Mouse (Mus musculus) heart, postnatal 0 days (tissue): ENCODE results near the gene Porcn. TPM values are rescaled to one million over a fixed set of nuclear protein-coding genes. Genes with fewer than 3 reads are reported as not detected.

Experiments
- ATAC-seq: fragments of 200-750 bp; cut with Nextera tagmentation; 2 replicates; pipeline ENCODE4 v1.8.0; 2017; ENCODE audit warnings: low read depth, moderate number of reproducible peaks, moderate library complexity; ENCODE audit not compliant: insufficient read depth
- DNase-seq: peaks from one replicate; pipeline ENCODE4 v3.0.0-alpha.2; 2016; ENCODE audit warnings: low spot score
- H3K27ac ChIP-seq: fragments of 300-500 bp; sonication (generic); 2 replicates; pipeline ENCODE4 v1.5.1; 2014; ENCODE audit warnings: low read depth, mild to moderate bottlenecking
- H3K27me3 ChIP-seq: fragments of 300-500 bp; sonication (generic); 2 replicates; pipeline ENCODE4 v1.6.1; 2014; ENCODE audit warnings: low read length, mixed read lengths; ENCODE audit not compliant: control insufficient read depth, insufficient read depth
- H3K36me3 ChIP-seq: fragments of 300-500 bp; sonication (generic); replicated peaks from 2 replicates; pipeline ENCODE4 v1.6.1; 2014; ENCODE audit warnings: low read length, mixed read lengths; ENCODE audit not compliant: control insufficient read depth, insufficient read depth
- H3K4me1 ChIP-seq: fragments of 300-500 bp; sonication (generic); 2 replicates; pipeline ENCODE4 v1.6.1; 2014; ENCODE audit warnings: antibody characterized with exemption; ENCODE audit not compliant: control insufficient read depth, insufficient read depth
- H3K4me2 ChIP-seq: fragments of 300-500 bp; sonication (generic); 2 replicates; pipeline ENCODE4 v1.6.1; 2014; ENCODE audit warnings: low read depth, mild to moderate bottlenecking, low read length, moderate library complexity
- H3K4me3 ChIP-seq: fragments of 300-500 bp; sonication (generic); 2 replicates; pipeline ENCODE4 v1.5.1; 2014; ENCODE audit warnings: low read depth, low read length
- H3K9ac ChIP-seq: fragments of 300-500 bp; sonication (generic); replicated peaks from 2 replicates; pipeline ENCODE4 v1.6.1; 2014; ENCODE audit warnings: low read depth, low read length, mixed read lengths
- H3K9me3 ChIP-seq: fragments of 300-500 bp; sonication (generic); replicated peaks from 2 replicates; pipeline ENCODE4 v1.6.1; 2016; ENCODE audit warnings: low read length; ENCODE audit not compliant: control insufficient read depth
- CTCF ChIP-seq: IDR thresholded peaks from 2 replicates; pipeline ENCODE4 v1.5.1; 2016; ENCODE audit warnings: antibody characterized with exemption, control low read depth, low read depth
- EP300 ChIP-seq: IDR thresholded peaks from 2 replicates; pipeline ENCODE4 v1.6.1; 2016; ENCODE audit warnings: antibody characterized with exemption, low read depth
- WGBS: fragments of 180-500 bp; shearing (Covaris S2); extraction: QIAGEN DNeasy Blood & Tissue Kit; methylation state at CpG from one replicate; pipeline ENCODE4 v1.1.7; 2014; 5-methylcytosine and 5-hydroxymethylcytosine counted together
- polyA plus RNA-seq: library from polyadenylated mRNA; unstranded; fragments of >200 nt; fragmentation: Nextera tagmentation; extraction: Ambion mirVana; gene quantifications from 2 replicates; pipeline ENCODE4 v1.2.1, GENCODE M21; 2015
- total RNA-seq: library from RNA; depleted of rRNA; stranded (reverse); fragments of >200 nt; gene quantifications from 2 replicates; pipeline ENCODE4 v1.2.3, GENCODE M21; 2014; ENCODE audit warnings: low replicate concordance; rRNA removed

Gene Porcn
- total and polyA plus RNA-seq, 2 experiments from 2014 or later: 1.6 to 2.9 TPM

GRCm38 (mm10) chrX:8167716-8168647 is 38.3 kb downstream of the Porcn start:
- H3K27me3 ChIP-seq: no peaks in the 10 kb centered on the region
- 85% methylated on average over 10 of the region's 10 CpGs for WGBS
- 0 out of 2 replicates have a peak, but pooled peaks cover 11% of the 10 kb centered on the region for H3K36me3 ChIP-seq
- ATAC-seq: no peak
- DNase-seq: no peak
- H3K9ac ChIP-seq: no peak overlapping the region
- H3K4me3 ChIP-seq: no peak overlapping the region
- TF ChIP-seq EP300 (no peak), CTCF (no peak)
- H3K27ac ChIP-seq: no peak overlapping the region
- H3K4me1 ChIP-seq: no peaks in the 10 kb centered on the region
- no peaks in the 10 kb centered on the region for H3K9me3 ChIP-seq
- H3K4me2 ChIP-seq: no peak overlapping the region

DNA sequence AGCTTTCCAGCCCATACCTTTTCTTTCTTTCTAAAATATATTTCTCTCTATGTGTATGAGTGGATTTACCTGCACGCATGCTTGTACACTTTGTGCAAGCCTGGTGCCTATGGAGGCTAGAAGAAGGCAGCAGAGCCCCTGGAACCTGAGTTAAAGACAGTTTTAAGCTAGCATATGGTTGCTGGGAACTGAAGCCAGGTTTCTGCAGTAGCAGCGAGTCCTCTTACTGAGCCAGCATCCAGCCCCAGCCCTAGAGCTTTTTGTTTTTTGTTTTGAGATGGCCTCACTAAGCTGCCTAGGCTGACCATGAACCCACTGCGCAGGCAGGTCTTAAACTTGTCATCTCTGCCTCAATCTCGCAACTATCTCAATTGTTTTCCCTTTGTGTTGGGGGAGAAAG is 41.9 kb downstream of the Porcn start:
- no peak for ATAC-seq
- 0 out of 2 replicates have a peak, but pooled peaks cover under 1% of the 10 kb centered on the region for H3K36me3 ChIP-seq
- H3K27me3 ChIP-seq: no peaks in the 10 kb centered on the region
- no peaks in the 10 kb centered on the region for H3K4me1 ChIP-seq
- DNase-seq: no peak
- no peaks in the 10 kb centered on the region for H3K9me3 ChIP-seq
- H3K4me3 ChIP-seq: no peak overlapping the region
- no peak for TF ChIP-seq CTCF
- no peak for TF ChIP-seq EP300
- H3K27ac ChIP-seq: no peak overlapping the region
- H3K4me2 ChIP-seq: no peak overlapping the region
- WGBS: 75% methylated on average over 4 of the region's 4 CpGs
- no peak overlapping the region for H3K9ac ChIP-seq

GRCm38 (mm10) chrX:8163076-8163475 is 43.2 kb downstream of the Porcn start:
- 0 out of 2 replicates have a peak, but pooled peaks cover 5% of the 10 kb centered on the region for H3K36me3 ChIP-seq
- no peaks in the 10 kb centered on the region for H3K9me3 ChIP-seq
- no peaks in the 10 kb centered on the region for H3K27me3 ChIP-seq
- peak; percentile 24 for DNase-seq
- no peaks in the 10 kb centered on the region for H3K4me1 ChIP-seq
- TF ChIP-seq CTCF (no peak), EP300 (no peak)
- H3K9ac ChIP-seq: no peak overlapping the region
- peak overlapping the region; percentile 61; the same call in 1 of the 2 replicates for H3K27ac ChIP-seq
- no peak overlapping the region for H3K4me2 ChIP-seq
- ATAC-seq: no peak
- H3K4me3 ChIP-seq: no peak overlapping the region
- WGBS: 67% methylated on average over 5 of the region's 5 CpGs

DNA sequence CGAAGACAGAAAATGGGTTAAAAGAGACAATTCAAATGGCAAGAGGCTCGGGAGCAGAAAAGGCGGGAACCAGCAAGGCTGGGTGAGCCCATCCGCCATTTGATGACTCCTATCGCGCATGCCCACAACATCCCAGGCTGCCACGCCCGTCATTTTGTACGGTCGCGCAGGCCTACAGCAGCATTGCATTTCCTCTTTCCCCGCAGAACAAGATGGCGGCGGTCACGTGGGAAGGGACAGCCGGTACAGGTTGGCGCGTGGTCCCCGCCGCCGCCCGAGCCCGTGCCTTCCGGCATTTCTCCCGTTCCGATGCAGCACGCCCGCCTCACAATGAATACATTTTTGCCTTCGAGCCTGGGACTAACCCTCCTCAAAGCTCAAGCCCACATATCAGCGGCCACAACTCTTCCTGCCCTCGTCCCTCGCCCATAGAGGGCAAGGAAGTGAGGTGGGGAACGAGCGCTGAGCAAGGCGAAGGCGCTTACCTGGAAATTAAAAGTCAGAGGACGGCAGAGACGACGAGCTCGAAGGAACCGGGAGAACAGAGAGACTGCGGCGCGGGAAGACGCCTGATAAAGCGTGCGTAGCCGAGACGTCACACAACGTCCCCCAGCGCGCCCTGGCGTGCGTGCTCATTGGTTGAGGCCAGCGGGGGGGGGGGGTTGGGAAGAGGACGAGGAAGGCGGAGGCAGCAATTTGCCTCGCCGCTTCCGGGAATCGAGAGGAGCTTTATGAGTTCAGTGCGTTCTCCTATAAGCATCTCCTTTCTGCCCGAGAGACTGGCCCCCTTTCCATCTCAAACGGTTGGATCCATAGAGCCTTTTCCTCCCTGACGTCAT is 61.0 kb downstream of the Porcn start, which contains the start of gene Rbm3:
Gene Rbm3 (minus strand): TSS at position 728 of the 839 bp plus-strand sequence.
- H3K9ac ChIP-seq: peak within 1 kb of the TSS; percentile 66
- no peaks in the 10 kb centered on the region for H3K9me3 ChIP-seq
- H3K27ac ChIP-seq: peak within 1 kb of the TSS; percentile 97
- DNase-seq: peak; percentile 84
- peak within 1 kb of the TSS; percentile 67 for H3K4me2 ChIP-seq
- WGBS: 20% methylated on average over 56 of the region's 65 CpGs
- no peaks in the 10 kb centered on the region for H3K4me1 ChIP-seq
- H3K27me3 ChIP-seq: no peaks in the 10 kb centered on the region
- peak within 1 kb of the TSS; percentile 62 for H3K4me3 ChIP-seq
- peaks cover 24% of the 10 kb centered on the region for H3K36me3 ChIP-seq
- TF ChIP-seq CTCF (no peak), EP300 (no peak)
- peak; percentile 95 for ATAC-seq

Other genes with a start within 250 kb of the Porcn start
- gene Gata1, start 228.5 kb downstream of the Porcn start, total RNA-seq: 0.19 TPM in 1 of 2 replicates, not detected in the other
- gene Gata1, start 228.5 kb downstream of the Porcn start, polyA plus RNA-seq: 0.14 and 0.20 TPM in 2 replicates
- gene Glod5, start 188.0 kb downstream of the Porcn start, total RNA-seq: not detected in 2 replicates
- gene Glod5, start 188.0 kb downstream of the Porcn start, polyA plus RNA-seq: 0.55 TPM in 2 replicates
- gene Suv39h1, start 131.8 kb downstream of the Porcn start, total RNA-seq: 15.7 and 15.9 TPM in 2 replicates
- 8.2 and 8.6 TPM in 2 replicates for gene Suv39h1, start 131.8 kb downstream of the Porcn start, polyA plus RNA-seq
- gene Was, start 116.0 kb downstream of the Porcn start, total RNA-seq: 0.31 TPM in 1 of 2 replicates, not detected in the other
- gene Was, start 116.0 kb downstream of the Porcn start, polyA plus RNA-seq: 0.22 and 0.25 TPM in 2 replicates
- 130 and 155 TPM in 2 replicates for gene Wdr13, start 73.6 kb downstream of the Porcn start, total RNA-seq
- 24.4 and 26.4 TPM in 2 replicates for gene Wdr13, start 73.6 kb downstream of the Porcn start, polyA plus RNA-seq
- gene Rbm3, start 60.6 kb downstream of the Porcn start, total RNA-seq: 408 and 439 TPM in 2 replicates
- gene Rbm3, start 60.6 kb downstream of the Porcn start, polyA plus RNA-seq: 524 and 551 TPM in 2 replicates
- 7.0 and 12.2 TPM in 2 replicates for gene Tbc1d25, start 30.3 kb downstream of the Porcn start, total RNA-seq
- 6.4 and 6.5 TPM in 2 replicates for gene Tbc1d25, start 30.3 kb downstream of the Porcn start, polyA plus RNA-seq
- gene Ebp, start 13.0 kb downstream of the Porcn start, total RNA-seq: 23.0 and 26.2 TPM in 2 replicates
- 20.6 and 26.3 TPM in 2 replicates for gene Ebp, start 13.0 kb downstream of the Porcn start, polyA plus RNA-seq
- 20.9 and 25.1 TPM in 2 replicates for gene Ftsj1, start 45.9 kb upstream of the Porcn start, total RNA-seq
- gene Ftsj1, start 45.9 kb upstream of the Porcn start, polyA plus RNA-seq: 17.1 and 18.8 TPM in 2 replicates
- 10.5 and 20.4 TPM in 2 replicates for gene Slc38a5, start 64.6 kb upstream of the Porcn start, total RNA-seq
- gene Slc38a5, start 64.6 kb upstream of the Porcn start, polyA plus RNA-seq: 5.0 and 5.8 TPM in 2 replicates
- gene Ssxb10, start 120.9 kb upstream of the Porcn start, total RNA-seq: not detected in 2 replicates
- gene Ssxb10, start 120.9 kb upstream of the Porcn start, polyA plus RNA-seq: not detected in 2 replicates
- not detected in 2 replicates for gene Ssxb9, start 160.5 kb upstream of the Porcn start, total RNA-seq
- gene Ssxb9, start 160.5 kb upstream of the Porcn start, polyA plus RNA-seq: not detected in 2 replicates
- gene Ssxb1, start 206.8 kb upstream of the Porcn start, total RNA-seq: not detected in 2 replicates
- not detected in 2 replicates for gene Ssxb1, start 206.8 kb upstream of the Porcn start, polyA plus RNA-seq